Mouse (Mus musculus): Measurements from ENCODE around the gene Dnaaf3. TPM values are rescaled to one million over a fixed set of nuclear protein-coding genes. Genes with fewer than 3 reads are reported as not detected.
"Not testable (repeated sequence)": the region's sequence is repeated elsewhere in the genome, so short reads cannot be mapped to it uniquely, and the experiment has no call there.

Gene Dnaaf3
- total and polyA plus RNA-seq, 2 experiments from 2014 or later, result 2.0 to 2.2 TPM

DNA sequence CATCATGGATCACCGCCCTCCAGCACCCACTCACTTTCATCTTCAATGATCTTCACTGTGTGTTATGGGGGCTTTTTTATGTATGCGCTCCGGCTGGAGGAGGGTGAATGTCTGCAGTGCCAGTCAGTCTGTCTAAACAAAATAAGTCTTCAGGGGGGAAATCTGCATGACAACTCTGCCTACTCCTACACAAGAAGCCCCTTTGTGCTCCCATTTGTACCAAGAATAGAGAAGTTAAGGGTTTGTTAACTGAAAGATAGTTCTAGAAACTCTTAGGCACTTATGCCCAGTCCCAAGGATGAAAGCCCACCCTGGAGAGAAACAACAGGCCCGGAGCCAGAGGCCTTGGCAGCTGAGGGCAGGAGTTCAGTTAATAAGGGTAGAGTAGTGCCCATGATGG lies 4.1 kb upstream of the Dnaaf3 start:
- Histone ChIP-seq H3K4me2 (ENCODE audit: low read depth) (no peak overlapping the region), H3K27me3 (ENCODE audit: insufficient read depth, low read length) (no peaks in the 10 kb centered on the region), H3K4me1 (ENCODE audit: insufficient read depth) (no peaks in the 10 kb centered on the region), H3K27ac (ENCODE audit: low read depth, low read length) (no peak overlapping the region), H3K36me3 (ENCODE audit: insufficient read depth) (peaks cover 24% of the 10 kb centered on the region), H3K9me3 (ENCODE audit: low read length) (no peaks in the 10 kb centered on the region), H3K4me3 (ENCODE audit: low read depth, low read length) (no peak overlapping the region), H3K9ac (no peak overlapping the region)
- no peak for DNase-seq
- ATAC-seq, result no peak
- 73% methylated on average over 4 of the region's 4 CpGs for WGBS
- TF ChIP-seq CTCF (IDR thresholded peaks at IDR 0.05; ENCODE audit: low read depth), result no peak

DNA sequence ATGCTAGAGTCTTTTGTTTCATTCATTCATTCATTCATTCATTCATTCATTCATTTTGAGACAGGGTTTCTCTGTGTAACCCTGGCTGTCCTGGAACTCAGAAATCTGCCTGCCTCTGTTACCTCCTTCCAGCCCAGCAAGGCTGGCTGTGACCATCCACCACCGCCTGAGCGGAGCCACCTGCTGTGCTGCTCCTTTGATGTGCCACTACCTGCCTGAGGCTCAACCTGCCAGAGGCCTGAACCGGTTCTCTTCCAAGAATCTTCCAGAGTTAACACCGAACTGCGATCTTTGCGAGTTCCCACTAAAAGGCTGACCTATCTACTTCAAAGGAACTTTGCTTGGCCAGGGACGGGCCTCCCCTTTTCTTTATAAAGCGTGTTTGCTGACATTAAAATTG lies 2.1 kb downstream of the Dnaaf3 start:
- not testable (repeated sequence) for H3K27ac ChIP-seq (ENCODE audit: low read depth, low read length); H3K4me1 ChIP-seq (ENCODE audit: insufficient read depth)

DNA sequence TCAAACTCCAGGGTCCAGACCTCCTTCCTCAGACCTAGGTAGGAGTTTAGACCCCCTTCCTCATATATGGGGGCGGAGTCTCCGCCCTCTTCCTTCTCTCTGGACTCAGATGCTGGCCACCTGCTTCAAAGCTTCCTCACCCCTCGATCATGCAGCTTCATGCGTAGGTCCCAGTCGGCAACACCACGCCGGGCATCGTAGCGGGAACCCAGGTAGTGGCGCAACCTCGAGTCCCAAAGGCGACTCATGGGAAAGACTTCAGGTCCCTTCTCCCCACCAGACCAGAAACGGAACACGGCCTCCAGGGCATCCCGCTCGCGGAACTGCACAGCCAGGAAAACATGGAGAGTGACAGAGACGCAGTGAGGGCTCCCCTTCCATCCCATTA lies 5.0 kb downstream of the Dnaaf3 start:
- 0 out of 2 replicates have a peak, but pooled peaks cover 3% of the 10 kb centered on the region for H3K4me1 ChIP-seq (ENCODE audit: insufficient read depth)
- no peaks in the 10 kb centered on the region for H3K9me3 ChIP-seq (ENCODE audit: low read length)
- no peaks in the 10 kb centered on the region for H3K27me3 ChIP-seq (ENCODE audit: insufficient read depth, low read length)
- WGBS, result 55% methylated on average over 18 of the region's 18 CpGs
- no peak for TF ChIP-seq CTCF (IDR thresholded peaks at IDR 0.05; ENCODE audit: low read depth)
- peak overlapping the region; percentile 54 for H3K4me2 ChIP-seq (ENCODE audit: low read depth)
- no peak overlapping the region for H3K9ac ChIP-seq
- DNase-seq (no peak), ATAC-seq (no peak)
- H3K4me3 ChIP-seq (ENCODE audit: low read depth, low read length), result no peak overlapping the region
- no peak overlapping the region for H3K27ac ChIP-seq (ENCODE audit: low read depth, low read length)
- H3K36me3 ChIP-seq (ENCODE audit: insufficient read depth), result no peaks in the 10 kb centered on the region

More for the DNA sequence above, 2.1 kb downstream of the Dnaaf3 start:
- not testable (repeated sequence) for H3K4me3 ChIP-seq (ENCODE audit: low read depth, low read length); H3K4me2 ChIP-seq (ENCODE audit: low read depth); H3K9me3 ChIP-seq (ENCODE audit: low read length); H3K27me3 ChIP-seq (ENCODE audit: insufficient read depth, low read length); DNase-seq; H3K9ac ChIP-seq; H3K36me3 ChIP-seq (ENCODE audit: insufficient read depth); ATAC-seq
- 57% methylated on average over 7 of the region's 8 CpGs for WGBS

DNA sequence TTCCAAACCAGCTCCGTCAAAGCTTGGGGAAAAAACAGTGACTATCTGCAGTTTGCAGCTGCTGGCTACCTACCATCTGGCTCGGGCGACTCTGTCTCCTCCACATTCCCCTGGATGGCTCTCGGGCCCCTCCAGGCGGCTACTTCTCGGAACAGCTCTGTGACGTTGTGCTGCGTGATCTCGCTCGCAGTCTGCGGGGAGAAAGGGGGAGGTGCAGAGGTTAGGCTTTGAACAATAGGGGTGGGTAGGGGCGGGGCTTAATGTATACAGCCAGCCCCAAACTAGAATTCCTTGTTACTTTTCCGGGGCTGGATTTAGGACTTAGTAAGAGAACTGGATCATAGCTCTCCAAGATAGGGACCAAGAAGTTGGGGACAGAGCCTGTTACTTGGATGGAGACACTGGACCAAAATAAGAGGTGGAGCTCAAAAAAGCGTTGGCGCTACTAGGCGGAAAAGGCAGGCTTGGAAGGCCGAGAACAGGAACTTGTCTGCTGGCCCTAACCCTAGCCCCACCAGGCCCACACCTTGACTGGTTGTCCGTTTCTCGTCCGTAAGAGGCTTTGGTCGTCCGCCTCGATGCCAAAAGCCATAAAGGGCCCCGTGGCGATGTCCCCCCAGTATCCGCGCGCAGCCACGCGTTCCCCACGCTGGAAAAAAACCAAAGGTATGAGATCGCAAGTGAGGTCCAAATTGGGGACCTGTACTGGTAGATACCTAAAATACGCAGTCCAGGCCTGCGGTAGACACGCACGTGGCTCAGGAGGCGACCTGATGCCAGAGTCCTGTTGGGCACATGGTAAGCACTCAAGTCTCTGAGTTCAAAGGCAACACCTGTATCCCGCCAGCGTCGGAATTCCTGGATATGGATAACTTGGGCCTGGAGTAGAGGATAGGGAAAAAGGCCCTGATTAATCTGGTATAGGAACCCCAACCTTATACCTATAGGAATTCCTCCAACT lies 5.6 kb downstream of the Dnaaf3 start:
- peak overlapping the region; percentile 29 for H3K4me3 ChIP-seq (ENCODE audit: low read depth, low read length)
- H3K4me1 ChIP-seq (ENCODE audit: insufficient read depth), result 0 out of 2 replicates have a peak, but pooled peaks cover 3% of the 10 kb centered on the region
- H3K27ac ChIP-seq (ENCODE audit: low read depth, low read length), result peak overlapping the region; percentile 54; the same call in 1 of the 2 replicates
- peak; percentile 83 for TF ChIP-seq CTCF (IDR thresholded peaks at IDR 0.05; ENCODE audit: low read depth)
- ATAC-seq (peak; percentile 97), DNase-seq (peak; percentile 93)
- no peaks in the 10 kb centered on the region for H3K36me3 ChIP-seq (ENCODE audit: insufficient read depth)
- no peaks in the 10 kb centered on the region for H3K27me3 ChIP-seq (ENCODE audit: insufficient read depth, low read length)
- peak overlapping the region; percentile 54 for H3K4me2 ChIP-seq (ENCODE audit: low read depth)
- 20% methylated on average over 40 of the region's 40 CpGs for WGBS
- H3K9me3 ChIP-seq (ENCODE audit: low read length), result no peaks in the 10 kb centered on the region
- peak overlapping the region; percentile 36 for H3K9ac ChIP-seq

DNA sequence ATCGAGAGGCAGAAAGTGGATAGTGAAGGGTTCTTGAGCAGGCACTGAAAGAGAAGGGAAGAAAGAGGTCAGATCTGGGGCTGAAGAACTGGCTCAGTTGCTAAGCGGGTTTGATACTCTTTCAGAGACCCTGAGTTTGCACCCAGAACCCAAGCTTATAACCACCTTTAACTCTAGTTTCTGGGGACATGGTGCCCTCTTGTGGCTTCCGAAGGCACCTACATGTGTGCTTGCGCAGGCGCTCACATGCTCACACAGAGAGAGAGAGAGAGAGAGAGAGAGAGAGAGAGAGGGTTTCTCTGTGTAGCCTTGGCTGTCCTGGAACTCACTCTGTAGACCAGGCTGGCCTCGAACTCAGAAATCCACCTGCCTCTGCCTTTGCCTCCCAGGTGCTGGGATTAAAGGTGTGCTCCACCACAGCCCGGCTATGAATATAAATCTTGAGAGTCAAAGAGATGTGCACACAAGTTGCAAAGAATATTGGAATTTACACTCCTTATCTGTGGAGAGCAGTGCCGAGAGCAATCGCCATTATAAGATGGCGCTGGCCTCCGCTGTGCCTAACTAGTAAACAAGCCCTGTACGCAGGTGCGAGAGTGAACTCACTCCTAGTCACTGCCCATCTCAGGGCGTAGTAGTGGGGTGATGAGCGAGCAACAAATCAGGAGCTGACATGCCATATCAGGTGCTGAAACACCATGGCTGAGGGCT lies 7.9 kb downstream of the Dnaaf3 start, which contains the start of gene Tnni3:
Gene Tnni3, minus strand, starts transcription at position 18 of the 711 bp plus-strand sequence.
- not testable (repeated sequence) for H3K27me3 ChIP-seq (ENCODE audit: insufficient read depth, low read length); H3K4me2 ChIP-seq (ENCODE audit: low read depth); H3K9me3 ChIP-seq (ENCODE audit: low read length); H3K4me1 ChIP-seq (ENCODE audit: insufficient read depth); H3K4me3 ChIP-seq (ENCODE audit: low read depth, low read length); H3K36me3 ChIP-seq (ENCODE audit: insufficient read depth); H3K9ac ChIP-seq; H3K27ac ChIP-seq (ENCODE audit: low read depth, low read length)
- TF ChIP-seq CTCF (IDR thresholded peaks at IDR 0.05; ENCODE audit: low read depth), result peak; percentile 78
- DNase-seq, result peak; percentile 84
- ATAC-seq, result peak; percentile 28; the same call in 1 of the 2 replicates
- WGBS, result 63% methylated on average over 15 of the region's 15 CpGs

DNA sequence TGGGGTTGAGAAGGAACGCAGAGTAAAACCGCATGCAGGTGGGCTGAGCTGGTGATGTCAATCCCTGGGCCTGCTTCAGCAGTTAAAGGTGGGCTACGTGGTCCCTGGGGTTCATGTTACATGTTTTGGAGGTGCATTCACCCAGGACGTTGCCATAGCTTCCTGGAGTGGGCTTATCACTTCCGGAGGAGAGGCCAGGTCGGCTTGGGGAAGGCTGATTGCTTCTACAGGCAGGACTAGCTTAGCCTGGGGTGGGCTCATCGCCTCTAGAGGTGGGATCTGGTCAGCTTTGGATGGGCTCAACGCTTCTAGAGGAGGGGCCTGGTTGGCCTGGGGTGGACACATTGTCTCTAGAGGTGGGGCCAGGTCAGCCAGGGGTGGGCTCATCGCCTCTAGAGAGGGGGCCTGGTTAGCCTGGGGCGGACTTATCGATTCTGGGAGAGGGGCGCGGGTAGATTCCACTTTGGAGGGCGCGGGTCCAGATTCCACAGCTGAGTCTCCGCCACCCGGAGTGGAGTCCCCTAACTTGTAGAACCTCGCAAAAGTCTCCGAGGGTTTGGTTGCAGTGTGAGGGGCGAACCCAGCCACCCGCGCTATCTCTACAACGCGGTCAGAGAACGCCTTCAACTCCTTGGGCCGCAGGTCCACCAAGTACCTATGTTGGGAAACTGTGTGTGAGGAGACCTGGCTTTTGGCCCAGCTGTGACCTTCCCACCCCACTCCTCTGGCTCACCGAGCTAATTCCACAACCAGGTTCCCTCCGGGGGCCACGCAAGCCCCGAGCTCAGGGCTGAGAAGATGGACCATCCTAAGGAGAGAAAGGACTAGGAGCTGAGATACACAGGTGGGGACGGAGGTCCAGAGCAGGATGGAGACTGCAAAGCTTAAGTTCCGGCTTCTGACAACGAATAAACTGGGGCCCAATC lies 8.8 kb downstream of the Dnaaf3 start:
- no peak for ATAC-seq
- no peak for TF ChIP-seq CTCF (IDR thresholded peaks at IDR 0.05; ENCODE audit: low read depth)
- Histone ChIP-seq H3K36me3 (ENCODE audit: insufficient read depth) (no peaks in the 10 kb centered on the region), H3K4me1 (ENCODE audit: insufficient read depth) (peaks cover 3% of the 10 kb centered on the region; the same call in 1 of the 2 replicates), H3K4me3 (ENCODE audit: low read depth, low read length) (no peak overlapping the region), H3K27me3 (ENCODE audit: insufficient read depth, low read length) (peaks cover 7% of the 10 kb centered on the region; the same call in 1 of the 2 replicates), H3K9ac (no peak overlapping the region), H3K4me2 (ENCODE audit: low read depth) (no peak overlapping the region), H3K27ac (ENCODE audit: low read depth, low read length) (no peak overlapping the region), H3K9me3 (ENCODE audit: low read length) (no peaks in the 10 kb centered on the region)
- WGBS, result 92% methylated on average over 33 of the region's 33 CpGs
- no peak for DNase-seq
